29 mouse cellular contexts compared by ENCODE assay signal in genomic region chr11:103215355-103215754, GRCm38 (mm10). TPM values are rescaled to one million over a fixed set of nuclear protein-coding genes. Genes with fewer than 3 reads are reported as not detected.
A peak's percentile ranks its signal among the peaks of the same experiment; 100 is the strongest.
DNase-seq lines count a peak whose midpoint lies in the region; ATAC-seq and TF ChIP-seq lines count a peak whose summit lies in the region.
"Had no signal": no experiment of that assay in that cellular context is flagged by ENCODE, and none has a peak within 500 bp of the region (broad histone marks: within the 10 kb centered on the region; RNA-seq: fewer than 3 reads in every experiment).

No protein-coding gene starts in this region.

- H3K27me3 ChIP-seq in C2C12 (ENCODE audit: control insufficient read depth, insufficient read depth, insufficient read length), result no peaks in the 10 kb centered on the region
- H3K27me3 ChIP-seq in liver, postnatal 0 days (ENCODE audit: insufficient read depth, low read length), result no peaks in the 10 kb centered on the region
- H3K27me3 ChIP-seq in forebrain, embryonic 10.5 days (ENCODE audit: poor library complexity, severe bottlenecking), result peaks cover 44% of the 10 kb centered on the region
- H3K27me3 ChIP-seq: embryonic facial prominence, embryonic 15.5 days; heart, embryonic 15.5 days; Patski had no signal

- H3K79me2 ChIP-seq in C2C12 (ENCODE audit: control insufficient read depth, insufficient read depth), result no peaks in the 10 kb centered on the region

- H3K9ac ChIP-seq in liver, postnatal 0 days (replicated peaks), result no peak overlapping the region
- H3K9ac ChIP-seq: embryonic facial prominence, embryonic 15.5 days; heart, embryonic 15.5 days; hindbrain, embryonic 13.5 days; midbrain, embryonic 13.5 days had no signal

- no peaks in the 10 kb centered on the region for H3K79me3 ChIP-seq in C2C12 (ENCODE audit: low read depth)

- H3K27ac ChIP-seq in liver, postnatal 0 days (ENCODE audit: low read depth), result no peak overlapping the region
- H3K27ac ChIP-seq in forebrain, embryonic 10.5 days, result no peak overlapping the region
- H3K27ac ChIP-seq: embryonic facial prominence, embryonic 15.5 days; heart, embryonic 15.5 days; hindbrain, embryonic 13.5 days; kidney, postnatal 0 days; midbrain, embryonic 13.5 days had no signal

- WGBS in liver, postnatal 0 days (ENCODE audit: insufficient replicate concordance), result 39% methylated on average over 1 of the region's 1 CpGs
- 85% methylated on average over 1 of the region's 1 CpGs for WGBS in forebrain, embryonic 10.5 days

- TF ChIP-seq EP300 in liver, postnatal 0 days (IDR thresholded peaks at IDR 0.05; ENCODE audit: low read depth), result no peak

- peaks cover 6% of the 10 kb centered on the region; the same call in 1 of the 2 replicates for H3K4me1 ChIP-seq in liver, postnatal 0 days (ENCODE audit: insufficient read depth)
- H3K4me1 ChIP-seq in forebrain, embryonic 10.5 days, result peaks cover 12% of the 10 kb centered on the region

- no peak for TF ChIP-seq CTCF in C2C12 (IDR thresholded peaks at IDR 0.05; ENCODE audit: control insufficient read depth, insufficient read depth, insufficient read length)
- no peak for TF ChIP-seq CTCF in liver, postnatal 0 days (IDR thresholded peaks at IDR 0.05; ENCODE audit: low read depth)

- peaks cover 14% of the 10 kb centered on the region for H3K36me3 ChIP-seq in C2C12 (ENCODE audit: control insufficient read depth, insufficient read depth)
- H3K36me3 ChIP-seq in liver, postnatal 0 days (replicated peaks; ENCODE audit: insufficient read depth, low read length), result no peaks in the 10 kb centered on the region
- peaks cover 8% of the 10 kb centered on the region for H3K36me3 ChIP-seq in forebrain, embryonic 10.5 days (replicated peaks)

- no peak overlapping the region for H3K4me2 ChIP-seq in liver, postnatal 0 days (ENCODE audit: low read depth, low read length)
- H3K4me2 ChIP-seq: embryonic facial prominence, embryonic 15.5 days; heart, embryonic 15.5 days; hindbrain, embryonic 13.5 days; midbrain, embryonic 13.5 days had no signal

- no peaks in the 10 kb centered on the region for H3K9me3 ChIP-seq in liver, postnatal 0 days (ENCODE audit: low read length)
- peaks cover 4% of the 10 kb centered on the region; the same call in 1 of the 2 replicates for H3K9me3 ChIP-seq in forebrain, embryonic 10.5 days
- H3K9me3 ChIP-seq: embryonic facial prominence, embryonic 15.5 days; heart, embryonic 15.5 days; hindbrain, embryonic 13.5 days; midbrain, embryonic 13.5 days had no signal

- no peak overlapping the region for H3K4me3 ChIP-seq in C2C12 (ENCODE audit: insufficient read depth, poor library complexity, severe bottlenecking)
- H3K4me3 ChIP-seq in liver, postnatal 0 days (ENCODE audit: low read depth, low read length), result no peak overlapping the region
- H3K4me3 ChIP-seq in forebrain, embryonic 10.5 days, result no peak overlapping the region
- H3K4me3 ChIP-seq: embryonic facial prominence, embryonic 15.5 days; heart, embryonic 15.5 days; hindbrain, embryonic 13.5 days; midbrain, embryonic 13.5 days had no signal

- peak; percentile 26; the same call in 1 of the 2 replicates for ATAC-seq in granulocyte monocyte progenitor cell, adult 5-6 weeks (replicated peaks; ENCODE audit: poor library complexity, severe bottlenecking)
- 0 out of 2 replicates have a peak, but pooled peaks have one; percentile 40 for ATAC-seq in liver, postnatal 0 days
- ATAC-seq: forebrain, embryonic 16.5 days; midbrain, embryonic 13.5 days; Patski had no signal

- DNase-seq in MEL-GATA-1-ER (ENCODE audit: extremely low read depth, low read depth), result peak; percentile 58
- no peak for DNase-seq in liver, postnatal 0 days
- no peak for DNase-seq in forebrain, embryonic 10.5 days (ENCODE audit: extremely low spot score, low spot score)
- DNase-seq in thymus, postnatal 36 days, result no peak
- DNase-seq in frontal cortex, adult 2 months (ENCODE audit: extremely low spot score in 1 of 2, low spot score in 1 of 2), result no peak
- DNase-seq: cerebellum, adult 9-10 months; gastrocnemius, postnatal 25 days; heart, postnatal 36 days; kidney, adult 2 months; lung, adult 2 months; lung, postnatal 14 days; thymus, adult 2 months had no signal

- no peak overlapping the region for H3ac ChIP-seq in C2C12 (ENCODE audit: control insufficient read depth, insufficient read length, low read depth)

TF ChIP-seq in C2C12, 6 proteins besides CTCF, POLR2A, EP300 and RAD21:
- no peak for TF ChIP-seq USF1 (IDR thresholded peaks at IDR 0.05; ENCODE audit: low read depth)
- peak; percentile 1 for TF ChIP-seq CEBPB (IDR thresholded peaks at IDR 0.05; ENCODE audit: low read depth)

RNA-seq across cellular contexts. Expression of gene Spata32, which starts 2.9 kb away (rescaled TPM):
- not detected for polyA plus RNA-seq in C2C12 (2012; fragmentation: generic; extraction: Trizol)
- 1.4 TPM in 1 of 2 replicates, not detected in the other for total RNA-seq in granulocyte monocyte progenitor cell, adult 5-6 weeks (2014; fragmentation: Nextera tagmentation)
- not detected in 2 replicates for total RNA-seq in granulocyte monocyte progenitor cell, adult 5-6 weeks (2017)
- polyA plus RNA-seq in liver, postnatal 0 days (2015; fragmentation: Nextera tagmentation; extraction: Ambion mirVana), result not detected in 2 replicates
- polyA plus RNA-seq in forebrain, embryonic 10.5 days (2016; fragmentation: Nextera tagmentation; extraction: Ambion mirVana), result not detected in 2 replicates
- polyA plus RNA-seq in frontal cortex, adult 2 months (2012; rRNA removed), result 1.4 and 1.5 TPM in 2 replicates
- total RNA-seq: adrenal gland, adult 18-20 months; gastrocnemius, postnatal 25 days; heart, postnatal 36 days; megakaryocyte, adult 5-6 weeks; monocyte, adult 5-6 weeks; neutrophil, adult 5-6 weeks had no signal
- polyA plus RNA-seq: embryonic facial prominence, embryonic 15.5 days; forebrain, embryonic 16.5 days; heart, embryonic 15.5 days; kidney, adult 2 months; kidney, postnatal 0 days; large intestine, adult 2 months; limb, embryonic 11.5 days; lung, adult 2 months; Patski; small intestine, adult 2 months; stomach, embryonic 16.5 days; thymus, adult 2 months had no signal

RNA-seq across cellular contexts. Expression of gene 1700023F06Rik, which starts 7.0 kb away (rescaled TPM):
- 0.02 TPM for polyA plus RNA-seq in C2C12 (2012; fragmentation: generic; extraction: Trizol)
- not detected in 2 replicates for total RNA-seq in granulocyte monocyte progenitor cell, adult 5-6 weeks (2014; fragmentation: Nextera tagmentation)
- total RNA-seq in granulocyte monocyte progenitor cell, adult 5-6 weeks (2017), result not detected in 2 replicates
- 0.09 TPM in 1 of 2 replicates, not detected in the other for polyA plus RNA-seq in liver, postnatal 0 days (2015; fragmentation: Nextera tagmentation; extraction: Ambion mirVana)
- 0.21 and 0.32 TPM in 2 replicates for polyA plus RNA-seq in forebrain, embryonic 10.5 days (2016; fragmentation: Nextera tagmentation; extraction: Ambion mirVana)
- 5.3 and 6.0 TPM in 2 replicates for polyA plus RNA-seq in frontal cortex, adult 2 months (2012; rRNA removed)
- total RNA-seq: gastrocnemius, postnatal 25 days; heart, postnatal 36 days; megakaryocyte, adult 5-6 weeks; monocyte, adult 5-6 weeks; neutrophil, adult 5-6 weeks had no signal

RNA-seq across cellular contexts. Expression of gene Fmnl1, which starts 44.4 kb away (rescaled TPM):
- polyA plus RNA-seq in C2C12 (2012; fragmentation: generic; extraction: Trizol), result 3.7 TPM
- 58.4 and 94.0 TPM in 2 replicates for total RNA-seq in granulocyte monocyte progenitor cell, adult 5-6 weeks (2014; fragmentation: Nextera tagmentation)
- total RNA-seq in granulocyte monocyte progenitor cell, adult 5-6 weeks (2017), result 21.3 and 31.0 TPM in 2 replicates
- 4.1 and 5.9 TPM in 2 replicates for polyA plus RNA-seq in liver, postnatal 0 days (2015; fragmentation: Nextera tagmentation; extraction: Ambion mirVana)
- polyA plus RNA-seq in forebrain, embryonic 10.5 days (2016; fragmentation: Nextera tagmentation; extraction: Ambion mirVana), result 0.47 and 0.81 TPM in 2 replicates
- polyA plus RNA-seq in frontal cortex, adult 2 months (2012; rRNA removed), result 76.2 and 85.2 TPM in 2 replicates

RNA-seq across cellular contexts. Expression of gene Map3k14, which starts 51.9 kb away (rescaled TPM):
- 9.7 TPM for polyA plus RNA-seq in C2C12 (2012; fragmentation: generic; extraction: Trizol)
- total RNA-seq in granulocyte monocyte progenitor cell, adult 5-6 weeks (2014; fragmentation: Nextera tagmentation), result 10.9 and 16.7 TPM in 2 replicates
- 5.2 and 9.6 TPM in 2 replicates for total RNA-seq in granulocyte monocyte progenitor cell, adult 5-6 weeks (2017)
- polyA plus RNA-seq in liver, postnatal 0 days (2015; fragmentation: Nextera tagmentation; extraction: Ambion mirVana), result 0.67 and 0.78 TPM in 2 replicates
- 4.0 TPM in 2 replicates for polyA plus RNA-seq in forebrain, embryonic 10.5 days (2016; fragmentation: Nextera tagmentation; extraction: Ambion mirVana)
- 3.8 and 4.3 TPM in 2 replicates for polyA plus RNA-seq in frontal cortex, adult 2 months (2012; rRNA removed)

Comparison
In these comparisons a context has a peak if more than half of its experiments do, and no peak if none do; other contexts are left out.
1. RNA of gene Fmnl1, which starts 44.4 kb away (polyA plus RNA-seq): 76.2 to 85.2 TPM in frontal cortex, adult 2 months; 4.1 to 5.9 TPM in liver, postnatal 0 days, 3.7 TPM in C2C12 (single experiment) and 0.47 to 0.81 TPM in forebrain, embryonic 10.5 days; every median in the first group is over 10 times any median in the second.